Mouse (Mus musculus): ENCODE data around the gene Arpp19. TPM values are rescaled to one million over a fixed set of nuclear protein-coding genes. Genes with fewer than 3 reads are reported as not detected.

The Arpp19 gene
- polyA plus RNA-seq, 1 experiment from 2014 or later: 274 TPM

DNA sequence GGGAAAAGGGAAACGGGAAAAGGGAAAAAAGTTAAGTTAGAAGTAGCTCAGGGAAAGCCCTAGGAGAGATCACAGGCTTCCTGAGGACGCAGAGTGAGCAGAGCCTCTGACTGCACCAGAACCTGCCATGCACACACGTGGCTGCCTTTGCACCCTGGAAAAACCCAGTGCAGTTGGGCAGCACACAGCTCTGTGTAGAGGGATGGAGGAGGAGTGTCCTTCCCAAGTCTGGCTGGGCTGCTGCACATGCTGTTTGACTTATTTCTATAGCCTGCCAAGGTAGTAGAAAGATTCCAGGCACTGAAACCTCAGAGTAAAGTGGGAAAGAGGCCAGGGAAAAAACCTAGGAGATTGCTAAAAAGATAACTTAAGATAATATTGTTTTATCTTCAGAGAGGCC lies 35.2 kb upstream of the Arpp19 start:
- Histone ChIP-seq H3K27ac (ENCODE audit: low read depth, low read length) (no peak overlapping the region), H3K27me3 (ENCODE audit: control insufficient read depth, insufficient read depth, low read length) (no peaks in the 10 kb centered on the region), H3K9ac (ENCODE audit: low read depth, low read length) (no peak overlapping the region), H3K4me2 (replicated peaks; ENCODE audit: low read depth, low read length) (no peak overlapping the region), H3K4me3 (ENCODE audit: low read length) (no peak overlapping the region), H3K4me1 (ENCODE audit: control insufficient read depth, insufficient read depth, low read length) (no peaks in the 10 kb centered on the region), H3K36me3 (ENCODE audit: control insufficient read depth, insufficient read depth, low read length) (peaks cover 9% of the 10 kb centered on the region; the same call in 1 of the 2 replicates), H3K9me3 (ENCODE audit: control insufficient read depth, low read length) (no peaks in the 10 kb centered on the region)
- WGBS: 59% methylated on average over 3 of the region's 3 CpGs
- ATAC-seq (ENCODE audit: low FRiP score, low TSS enrichment): no peak

DNA sequence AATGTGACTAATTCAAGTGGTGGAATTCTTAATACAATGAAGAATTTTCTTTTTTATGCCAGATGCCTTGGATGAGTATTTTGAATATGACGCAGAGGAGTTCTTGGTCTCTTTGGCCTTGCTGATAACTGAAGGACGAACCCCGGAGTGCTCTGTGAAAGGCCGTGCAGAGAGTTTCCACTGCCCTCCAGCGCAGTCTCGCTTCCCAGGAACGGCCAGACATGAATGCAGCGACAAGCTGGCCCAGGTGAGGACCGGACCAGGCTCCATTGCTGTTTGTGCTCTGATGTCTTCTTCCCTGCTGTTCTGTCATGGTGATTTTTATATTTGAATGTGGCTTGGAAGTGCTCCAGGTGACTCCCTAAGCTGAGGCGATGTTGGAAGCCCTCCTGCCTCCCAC lies 33.2 kb upstream of the Arpp19 start:
- 92% methylated on average over 10 of the region's 10 CpGs for WGBS

DNA sequence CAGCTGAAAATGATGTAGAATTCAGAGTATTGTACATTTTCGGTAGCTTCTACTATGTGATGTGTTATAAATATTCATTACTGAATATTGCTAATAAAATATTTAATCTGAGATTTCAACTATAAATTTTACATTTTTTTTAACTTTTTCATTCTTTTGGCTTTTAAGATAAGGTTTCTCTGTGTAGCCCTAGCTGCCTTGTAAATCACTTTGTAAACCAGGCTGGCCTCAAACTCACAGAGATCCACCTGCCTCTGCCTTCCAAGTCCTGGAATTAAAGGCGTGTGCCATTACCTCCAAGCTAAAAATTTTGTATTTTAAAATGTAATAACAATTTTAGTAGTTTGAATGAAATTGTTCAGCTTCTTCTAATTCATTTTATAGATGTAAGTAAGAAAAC lies 20.8 kb upstream of the Arpp19 start:
- no peak overlapping the region for H3K9ac ChIP-seq (ENCODE audit: low read depth, low read length)
- no peak overlapping the region for H3K4me2 ChIP-seq (replicated peaks; ENCODE audit: low read depth, low read length)
- H3K27me3 ChIP-seq (ENCODE audit: control insufficient read depth, insufficient read depth, low read length): no peaks in the 10 kb centered on the region
- H3K4me3 ChIP-seq (ENCODE audit: low read length): no peak overlapping the region
- 94% methylated on average over 2 of the region's 2 CpGs for WGBS
- H3K9me3 ChIP-seq (ENCODE audit: control insufficient read depth, low read length): no peaks in the 10 kb centered on the region
- peaks cover 9% of the 10 kb centered on the region for H3K36me3 ChIP-seq (ENCODE audit: control insufficient read depth, insufficient read depth, low read length)
- no peaks in the 10 kb centered on the region for H3K4me1 ChIP-seq (ENCODE audit: control insufficient read depth, insufficient read depth, low read length)
- ATAC-seq (ENCODE audit: low FRiP score, low TSS enrichment): no peak
- H3K27ac ChIP-seq (ENCODE audit: low read depth, low read length): no peak overlapping the region

More for the DNA sequence above, 33.2 kb upstream of the Arpp19 start:
- Histone ChIP-seq H3K27me3 (ENCODE audit: control insufficient read depth, insufficient read depth, low read length) (no peaks in the 10 kb centered on the region), H3K4me1 (ENCODE audit: control insufficient read depth, insufficient read depth, low read length) (no peaks in the 10 kb centered on the region), H3K9ac (ENCODE audit: low read depth, low read length) (no peak overlapping the region), H3K36me3 (ENCODE audit: control insufficient read depth, insufficient read depth, low read length) (peaks cover 16% of the 10 kb centered on the region; the same call in 1 of the 2 replicates), H3K27ac (ENCODE audit: low read depth, low read length) (no peak overlapping the region), H3K9me3 (ENCODE audit: control insufficient read depth, low read length) (no peaks in the 10 kb centered on the region), H3K4me2 (replicated peaks; ENCODE audit: low read depth, low read length) (no peak overlapping the region), H3K4me3 (ENCODE audit: low read length) (no peak overlapping the region)
- ATAC-seq (ENCODE audit: low FRiP score, low TSS enrichment): no peak

DNA sequence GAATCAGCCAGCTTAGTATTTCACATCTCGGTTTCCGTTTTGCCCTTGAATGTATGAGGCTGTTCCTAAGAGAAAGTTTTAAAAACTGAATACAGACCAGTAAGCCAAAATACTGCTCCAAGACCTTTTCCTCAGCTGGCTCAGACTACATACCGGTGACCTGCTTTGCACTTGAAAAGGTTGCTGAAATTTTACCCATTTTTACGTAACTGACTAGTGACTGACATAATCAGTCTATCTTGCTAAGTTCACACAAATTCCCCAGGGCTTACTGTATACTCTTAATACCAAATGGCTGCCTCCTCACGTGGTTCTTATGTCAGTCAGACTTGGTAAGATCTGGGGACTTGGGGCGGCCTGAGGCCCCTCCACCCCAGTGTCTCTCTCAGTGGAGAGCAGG lies 18.2 kb upstream of the Arpp19 start:
- no peaks in the 10 kb centered on the region for H3K4me1 ChIP-seq (ENCODE audit: control insufficient read depth, insufficient read depth, low read length)
- peaks cover 5% of the 10 kb centered on the region for H3K36me3 ChIP-seq (ENCODE audit: control insufficient read depth, insufficient read depth, low read length)
- no peaks in the 10 kb centered on the region for H3K27me3 ChIP-seq (ENCODE audit: control insufficient read depth, insufficient read depth, low read length)
- no peaks in the 10 kb centered on the region for H3K9me3 ChIP-seq (ENCODE audit: control insufficient read depth, low read length)
- no peak overlapping the region for H3K4me2 ChIP-seq (replicated peaks; ENCODE audit: low read depth, low read length)
- ATAC-seq (ENCODE audit: low FRiP score, low TSS enrichment): no peak
- no peak overlapping the region for H3K9ac ChIP-seq (ENCODE audit: low read depth, low read length)
- no peak overlapping the region for H3K27ac ChIP-seq (ENCODE audit: low read depth, low read length)
- no peak overlapping the region for H3K4me3 ChIP-seq (ENCODE audit: low read length)
- WGBS: 88% methylated on average over 6 of the region's 6 CpGs

DNA sequence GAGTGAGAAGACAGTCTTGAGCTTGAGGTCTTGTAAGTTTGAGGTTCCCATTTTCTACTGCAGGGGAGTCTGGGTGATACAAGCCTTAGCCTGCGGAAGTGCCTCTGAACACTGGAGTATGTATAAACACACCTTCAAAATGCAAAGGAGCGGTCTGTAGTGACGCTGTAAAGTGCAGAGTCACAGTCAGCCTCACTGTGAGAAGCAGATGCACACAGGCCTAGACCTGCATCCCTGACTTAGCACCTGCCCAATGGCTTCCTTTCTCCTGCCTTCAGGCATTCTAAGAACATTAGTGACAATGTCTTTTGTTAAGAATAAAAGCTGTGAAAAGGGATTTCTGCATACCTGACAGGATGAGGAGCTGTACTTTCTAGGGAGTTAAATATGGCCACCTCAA lies 17.8 kb upstream of the Arpp19 start:
- H3K36me3 ChIP-seq (ENCODE audit: control insufficient read depth, insufficient read depth, low read length): peaks cover 5% of the 10 kb centered on the region
- no peak overlapping the region for H3K9ac ChIP-seq (ENCODE audit: low read depth, low read length)
- H3K9me3 ChIP-seq (ENCODE audit: control insufficient read depth, low read length): no peaks in the 10 kb centered on the region
- no peak overlapping the region for H3K4me2 ChIP-seq (replicated peaks; ENCODE audit: low read depth, low read length)
- no peak for ATAC-seq (ENCODE audit: low FRiP score, low TSS enrichment)
- H3K4me3 ChIP-seq (ENCODE audit: low read length): no peak overlapping the region
- no peaks in the 10 kb centered on the region for H3K4me1 ChIP-seq (ENCODE audit: control insufficient read depth, insufficient read depth, low read length)
- WGBS: 93% methylated on average over 3 of the region's 3 CpGs
- H3K27ac ChIP-seq (ENCODE audit: low read depth, low read length): no peak overlapping the region
- no peaks in the 10 kb centered on the region for H3K27me3 ChIP-seq (ENCODE audit: control insufficient read depth, insufficient read depth, low read length)

DNA sequence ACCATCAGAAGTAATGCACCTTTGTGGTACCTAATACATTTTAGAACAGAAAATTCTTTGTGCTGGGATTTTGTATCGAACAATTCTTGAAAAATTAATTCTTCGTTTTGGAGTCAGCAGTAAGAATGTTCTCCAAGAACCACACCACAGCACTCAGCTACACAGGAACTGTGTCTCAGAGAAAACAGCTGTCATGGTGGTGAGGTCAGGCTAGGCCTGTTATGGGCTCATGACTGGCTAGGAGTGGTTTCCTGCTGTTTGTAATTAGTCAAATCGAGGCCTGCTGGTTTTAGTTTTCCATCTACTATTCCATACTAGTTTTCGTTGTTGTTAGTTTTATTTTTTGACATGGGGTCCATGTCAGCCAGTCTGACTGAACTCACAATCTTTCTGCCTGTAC lies 16.9 kb upstream of the Arpp19 start:
- Histone ChIP-seq H3K9ac (ENCODE audit: low read depth, low read length) (no peak overlapping the region), H3K4me3 (ENCODE audit: low read length) (no peak overlapping the region), H3K4me2 (replicated peaks; ENCODE audit: low read depth, low read length) (no peak overlapping the region), H3K27ac (ENCODE audit: low read depth, low read length) (no peak overlapping the region), H3K36me3 (ENCODE audit: control insufficient read depth, insufficient read depth, low read length) (peaks cover 6% of the 10 kb centered on the region), H3K9me3 (ENCODE audit: control insufficient read depth, low read length) (no peaks in the 10 kb centered on the region), H3K4me1 (ENCODE audit: control insufficient read depth, insufficient read depth, low read length) (no peaks in the 10 kb centered on the region), H3K27me3 (ENCODE audit: control insufficient read depth, insufficient read depth, low read length) (no peaks in the 10 kb centered on the region)
- no peak for ATAC-seq (ENCODE audit: low FRiP score, low TSS enrichment)
- WGBS: 81% methylated on average over 4 of the region's 4 CpGs

DNA sequence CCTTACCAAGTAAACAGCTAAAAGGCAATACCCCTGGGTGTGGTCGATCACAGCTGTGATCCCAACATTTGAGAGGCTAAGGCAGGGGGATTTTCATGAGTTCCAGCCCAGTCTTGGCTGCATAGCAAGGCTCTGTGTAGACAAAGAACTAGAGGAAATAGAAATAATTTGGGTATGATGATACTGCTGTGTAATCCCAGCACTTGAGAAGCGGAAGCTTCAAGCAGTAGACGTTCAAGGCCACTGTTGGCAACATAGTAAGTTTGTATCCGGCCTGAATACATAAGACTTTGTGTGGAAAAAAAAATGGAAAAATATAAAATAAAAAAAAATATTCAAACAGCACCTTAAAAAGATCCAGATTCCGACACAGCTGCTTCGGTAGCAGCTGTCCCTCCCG lies 14.9 kb upstream of the Arpp19 start:
- Histone ChIP-seq H3K9ac (ENCODE audit: low read depth, low read length) (no peak overlapping the region), H3K27me3 (ENCODE audit: control insufficient read depth, insufficient read depth, low read length) (no peaks in the 10 kb centered on the region), H3K4me3 (ENCODE audit: low read length) (no peak overlapping the region), H3K4me1 (ENCODE audit: control insufficient read depth, insufficient read depth, low read length) (no peaks in the 10 kb centered on the region), H3K36me3 (ENCODE audit: control insufficient read depth, insufficient read depth, low read length) (peaks cover 10% of the 10 kb centered on the region), H3K9me3 (ENCODE audit: control insufficient read depth, low read length) (no peaks in the 10 kb centered on the region), H3K4me2 (replicated peaks; ENCODE audit: low read depth, low read length) (no peak overlapping the region), H3K27ac (ENCODE audit: low read depth, low read length) (no peak overlapping the region)
- WGBS: 94% methylated on average over 7 of the region's 7 CpGs
- no peak for ATAC-seq (ENCODE audit: low FRiP score, low TSS enrichment)

DNA sequence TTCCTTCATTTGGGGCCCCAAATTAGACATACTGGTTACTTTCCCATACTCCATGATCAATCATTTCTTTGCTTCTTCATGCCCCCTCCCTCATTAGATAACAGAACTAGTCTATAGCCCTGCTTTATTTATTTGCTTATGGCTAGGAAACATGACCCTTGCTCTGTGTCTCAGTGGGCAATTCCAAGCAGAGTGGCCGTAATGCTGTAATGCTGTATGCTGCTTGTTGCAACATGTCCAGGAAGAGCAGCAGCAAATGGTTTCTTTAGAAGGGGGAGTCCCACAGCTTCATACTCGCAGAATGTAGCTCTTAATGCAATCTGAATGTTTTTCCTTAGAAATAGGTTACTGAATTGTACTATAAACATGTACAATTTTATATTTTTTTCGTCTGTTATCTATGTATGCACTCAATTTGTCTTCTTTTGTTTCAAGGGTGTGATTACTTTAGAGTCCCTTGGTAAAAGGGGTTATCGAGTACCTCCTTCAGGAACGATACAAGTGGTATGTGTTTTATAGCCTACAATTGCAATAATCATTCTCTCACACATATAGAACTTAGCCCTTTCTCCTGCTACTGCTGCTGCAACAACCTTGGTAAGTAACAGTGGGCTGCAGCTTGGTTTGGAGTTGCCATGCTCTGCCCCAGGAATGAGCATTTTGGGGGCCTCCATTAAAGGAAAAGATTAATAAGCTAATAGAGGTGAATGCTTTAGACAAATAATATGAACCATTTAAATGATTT lies 14.1 kb upstream of the Arpp19 start:
- H3K9ac ChIP-seq (ENCODE audit: low read depth, low read length): no peak overlapping the region
- no peak for ATAC-seq (ENCODE audit: low FRiP score, low TSS enrichment)
- H3K4me2 ChIP-seq (replicated peaks; ENCODE audit: low read depth, low read length): no peak overlapping the region
- no peaks in the 10 kb centered on the region for H3K27me3 ChIP-seq (ENCODE audit: control insufficient read depth, insufficient read depth, low read length)
- 63% methylated on average over 5 of the region's 5 CpGs for WGBS
- H3K4me3 ChIP-seq (ENCODE audit: low read length): no peak overlapping the region
- H3K27ac ChIP-seq (ENCODE audit: low read depth, low read length): no peak overlapping the region
- H3K4me1 ChIP-seq (ENCODE audit: control insufficient read depth, insufficient read depth, low read length): no peaks in the 10 kb centered on the region
- H3K9me3 ChIP-seq (ENCODE audit: control insufficient read depth, low read length): no peaks in the 10 kb centered on the region
- H3K36me3 ChIP-seq (ENCODE audit: control insufficient read depth, insufficient read depth, low read length): peaks cover 10% of the 10 kb centered on the region

DNA sequence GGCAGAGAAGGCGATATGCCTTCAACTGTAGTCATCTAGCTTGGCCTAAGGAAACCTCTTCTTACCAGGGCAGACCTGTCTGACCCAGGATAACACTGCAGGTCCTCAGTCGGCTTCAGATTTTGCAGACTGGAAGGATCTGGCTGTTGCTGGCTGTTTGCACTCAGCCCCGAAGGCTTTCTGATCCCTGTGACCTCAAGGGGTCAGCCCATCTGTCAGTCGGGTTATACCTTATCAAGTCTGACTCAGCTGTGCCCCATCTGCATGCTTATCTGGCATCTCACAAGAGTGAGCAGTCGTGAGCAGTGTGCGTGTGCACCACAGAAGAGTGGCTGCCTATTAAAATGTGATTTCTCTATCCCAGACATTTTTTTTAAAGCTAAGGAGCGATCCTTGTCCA lies 13.3 kb upstream of the Arpp19 start:
- no peak overlapping the region for H3K9ac ChIP-seq (ENCODE audit: low read depth, low read length)
- ATAC-seq (ENCODE audit: low FRiP score, low TSS enrichment): no peak
- no peaks in the 10 kb centered on the region for H3K9me3 ChIP-seq (ENCODE audit: control insufficient read depth, low read length)
- H3K4me2 ChIP-seq (replicated peaks; ENCODE audit: low read depth, low read length): no peak overlapping the region
- 51% methylated on average over 7 of the region's 7 CpGs for WGBS
- H3K4me3 ChIP-seq (ENCODE audit: low read length): no peak overlapping the region
- no peaks in the 10 kb centered on the region for H3K27me3 ChIP-seq (ENCODE audit: control insufficient read depth, insufficient read depth, low read length)
- no peak overlapping the region for H3K27ac ChIP-seq (ENCODE audit: low read depth, low read length)
- H3K4me1 ChIP-seq (ENCODE audit: control insufficient read depth, insufficient read depth, low read length): no peaks in the 10 kb centered on the region
- peaks cover 10% of the 10 kb centered on the region for H3K36me3 ChIP-seq (ENCODE audit: control insufficient read depth, insufficient read depth, low read length)

Data from kidney, embryonic 14.5 days (tissue).